Mouse (Mus musculus): Measurements from ENCODE around the gene Itpr2. TPM values are rescaled to one million over a fixed set of nuclear protein-coding genes. Genes with fewer than 3 reads are reported as not detected.

Itpr2 gene
- polyA plus RNA-seq, 1 experiment from 2014 or later = 33.6 TPM

DNA sequence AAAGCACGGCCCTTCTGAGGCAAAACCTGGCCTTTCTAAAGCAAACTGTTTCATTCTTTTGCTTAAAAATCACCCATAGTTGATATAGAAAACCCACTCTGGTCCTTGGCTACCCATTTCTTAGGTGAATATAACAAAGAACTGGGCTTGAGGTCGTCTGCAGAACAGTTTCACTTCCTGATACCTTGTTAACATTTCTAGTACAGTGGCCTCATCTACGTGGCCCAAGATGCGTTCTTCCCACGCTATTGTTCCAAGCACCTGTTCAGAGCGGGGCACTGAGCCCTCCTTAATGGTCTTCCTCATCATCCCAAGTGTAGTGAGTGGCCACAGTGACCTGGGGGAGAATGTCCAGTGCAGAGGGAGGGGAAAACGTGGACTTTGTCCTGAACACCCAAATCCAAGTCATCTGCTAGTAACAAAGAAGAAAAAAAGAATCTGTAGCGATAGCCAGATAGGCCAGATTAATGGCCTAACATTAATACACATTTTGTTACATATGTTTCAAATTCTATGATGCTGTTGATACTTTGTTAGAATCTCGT lies 11.5 kb downstream of the Itpr2 start:
- Histone ChIP-seq H3K27ac (ENCODE audit: low read depth, low read length) (no peak overlapping the region), H3K4me1 (ENCODE audit: control insufficient read depth, insufficient read depth, low read length) (peaks cover 10% of the 10 kb centered on the region), H3K36me3 (ENCODE audit: control insufficient read depth, insufficient read depth, low read length) (no peaks in the 10 kb centered on the region), H3K4me3 (ENCODE audit: low read depth, low read length) (no peak overlapping the region), H3K4me2 (no peak overlapping the region), H3K27me3 (ENCODE audit: control insufficient read depth, insufficient read depth, low read length) (no peaks in the 10 kb centered on the region), H3K9me3 (replicated peaks; ENCODE audit: control insufficient read depth, low read length) (no peaks in the 10 kb centered on the region), H3K9ac (ENCODE audit: low read depth, low read length) (no peak overlapping the region)
- WGBS (ENCODE audit: insufficient replicate concordance) = 75% methylated on average over 9 of the region's 9 CpGs
- ATAC-seq (replicated peaks; ENCODE audit: insufficient number of reproducible peaks, low FRiP score, low TSS enrichment) = no peak

GRCm38 (mm10) chr6:146489841-146490240 lies 12.2 kb downstream of the Itpr2 start:
- no peaks in the 10 kb centered on the region for H3K27me3 ChIP-seq (ENCODE audit: control insufficient read depth, insufficient read depth, low read length)
- no peak overlapping the region for H3K4me3 ChIP-seq (ENCODE audit: low read depth, low read length)
- 83% methylated on average over 6 of the region's 6 CpGs for WGBS (ENCODE audit: insufficient replicate concordance)
- no peaks in the 10 kb centered on the region for H3K9me3 ChIP-seq (replicated peaks; ENCODE audit: control insufficient read depth, low read length)
- H3K4me2 ChIP-seq = no peak overlapping the region
- H3K36me3 ChIP-seq (ENCODE audit: control insufficient read depth, insufficient read depth, low read length) = no peaks in the 10 kb centered on the region
- no peak overlapping the region for H3K9ac ChIP-seq (ENCODE audit: low read depth, low read length)
- no peak for ATAC-seq (replicated peaks; ENCODE audit: insufficient number of reproducible peaks, low FRiP score, low TSS enrichment)
- peaks cover 10% of the 10 kb centered on the region for H3K4me1 ChIP-seq (ENCODE audit: control insufficient read depth, insufficient read depth, low read length)
- H3K27ac ChIP-seq (ENCODE audit: low read depth, low read length) = no peak overlapping the region

- Histone ChIP-seq H3K4me2 (no peak overlapping the region), H3K36me3 (ENCODE audit: control insufficient read depth, insufficient read depth, low read length) (no peaks in the 10 kb centered on the region), H3K4me1 (ENCODE audit: control insufficient read depth, insufficient read depth, low read length) (peaks cover 10% of the 10 kb centered on the region), H3K27me3 (ENCODE audit: control insufficient read depth, insufficient read depth, low read length) (no peaks in the 10 kb centered on the region), H3K4me3 (ENCODE audit: low read depth, low read length) (no peak overlapping the region), H3K9me3 (replicated peaks; ENCODE audit: control insufficient read depth, low read length) (no peaks in the 10 kb centered on the region), H3K9ac (ENCODE audit: low read depth, low read length) (no peak overlapping the region), H3K27ac (ENCODE audit: low read depth, low read length) (no peak overlapping the region)
- ATAC-seq (replicated peaks; ENCODE audit: insufficient number of reproducible peaks, low FRiP score, low TSS enrichment) = no peak
- 75% methylated on average over 3 of the region's 3 CpGs for WGBS (ENCODE audit: insufficient replicate concordance)
Measured at GRCm38 (mm10) chr6:146488749-146489148, 13.3 kb downstream of the Itpr2 start.

GRCm38 (mm10) chr6:146487079-146487478 lies 14.9 kb downstream of the Itpr2 start:
- H3K4me2 ChIP-seq = 0 out of 2 replicates have a peak overlapping the region, but pooled peaks have one; percentile 4
- no peak overlapping the region for H3K4me3 ChIP-seq (ENCODE audit: low read depth, low read length)

GRCm38 (mm10) chr6:146486073-146486472 lies 15.9 kb downstream of the Itpr2 start:
- ATAC-seq (replicated peaks; ENCODE audit: insufficient number of reproducible peaks, low FRiP score, low TSS enrichment) = no peak
- Histone ChIP-seq H3K4me2 (no peak overlapping the region), H3K9ac (ENCODE audit: low read depth, low read length) (no peak overlapping the region), H3K27ac (ENCODE audit: low read depth, low read length) (no peak overlapping the region), H3K9me3 (replicated peaks; ENCODE audit: control insufficient read depth, low read length) (no peaks in the 10 kb centered on the region), H3K36me3 (ENCODE audit: control insufficient read depth, insufficient read depth, low read length) (no peaks in the 10 kb centered on the region), H3K27me3 (ENCODE audit: control insufficient read depth, insufficient read depth, low read length) (no peaks in the 10 kb centered on the region), H3K4me1 (ENCODE audit: control insufficient read depth, insufficient read depth, low read length) (peaks cover 17% of the 10 kb centered on the region), H3K4me3 (ENCODE audit: low read depth, low read length) (no peak overlapping the region)
- WGBS (ENCODE audit: insufficient replicate concordance) = 33% methylated on average over 4 of the region's 4 CpGs

More at GRCm38 (mm10) chr6:146487079-146487478, 14.9 kb downstream of the Itpr2 start:
- 42% methylated on average over 9 of the region's 9 CpGs for WGBS (ENCODE audit: insufficient replicate concordance)
- Histone ChIP-seq H3K9me3 (replicated peaks; ENCODE audit: control insufficient read depth, low read length) (no peaks in the 10 kb centered on the region), H3K4me1 (ENCODE audit: control insufficient read depth, insufficient read depth, low read length) (peaks cover 14% of the 10 kb centered on the region), H3K27ac (ENCODE audit: low read depth, low read length) (no peak overlapping the region), H3K27me3 (ENCODE audit: control insufficient read depth, insufficient read depth, low read length) (no peaks in the 10 kb centered on the region), H3K36me3 (ENCODE audit: control insufficient read depth, insufficient read depth, low read length) (no peaks in the 10 kb centered on the region), H3K9ac (ENCODE audit: low read depth, low read length) (no peak overlapping the region)
- no peak for ATAC-seq (replicated peaks; ENCODE audit: insufficient number of reproducible peaks, low FRiP score, low TSS enrichment)

- H3K4me2 ChIP-seq = no peak overlapping the region
- H3K4me3 ChIP-seq (ENCODE audit: low read depth, low read length) = no peak overlapping the region
- H3K27me3 ChIP-seq (ENCODE audit: control insufficient read depth, insufficient read depth, low read length) = no peaks in the 10 kb centered on the region
- no peak for ATAC-seq (replicated peaks; ENCODE audit: insufficient number of reproducible peaks, low FRiP score, low TSS enrichment)
- 57% methylated on average over 6 of the region's 6 CpGs for WGBS (ENCODE audit: insufficient replicate concordance)
- H3K9me3 ChIP-seq (replicated peaks; ENCODE audit: control insufficient read depth, low read length) = no peaks in the 10 kb centered on the region
- no peaks in the 10 kb centered on the region for H3K36me3 ChIP-seq (ENCODE audit: control insufficient read depth, insufficient read depth, low read length)
- H3K9ac ChIP-seq (ENCODE audit: low read depth, low read length) = no peak overlapping the region
- no peak overlapping the region for H3K27ac ChIP-seq (ENCODE audit: low read depth, low read length)
- H3K4me1 ChIP-seq (ENCODE audit: control insufficient read depth, insufficient read depth, low read length) = peaks cover 12% of the 10 kb centered on the region
Measured at GRCm38 (mm10) chr6:146481441-146481840, 20.6 kb downstream of the Itpr2 start.

DNA sequence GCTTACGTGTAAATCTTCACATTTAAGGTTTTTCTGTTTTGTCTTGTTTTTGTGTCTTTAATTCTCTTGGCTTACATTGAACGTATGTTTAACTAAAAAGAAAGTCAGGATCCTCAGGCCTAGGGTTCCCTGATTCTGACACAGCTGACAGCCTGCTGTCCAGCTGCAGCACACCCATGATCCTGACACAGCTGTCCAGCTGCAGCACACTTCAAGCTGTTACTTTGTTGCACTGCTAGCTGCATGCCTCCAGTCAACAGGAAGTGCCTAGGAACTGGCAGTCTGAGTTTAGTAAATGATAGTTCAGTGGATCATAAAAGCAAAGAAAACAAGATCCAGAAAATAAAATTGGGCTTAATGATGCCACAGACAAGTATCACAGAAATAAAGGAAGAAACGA lies 21.1 kb downstream of the Itpr2 start:
- H3K36me3 ChIP-seq (ENCODE audit: control insufficient read depth, insufficient read depth, low read length) = no peaks in the 10 kb centered on the region
- H3K9me3 ChIP-seq (replicated peaks; ENCODE audit: control insufficient read depth, low read length) = no peaks in the 10 kb centered on the region
- H3K4me3 ChIP-seq (ENCODE audit: low read depth, low read length) = no peak overlapping the region
- no peak for ATAC-seq (replicated peaks; ENCODE audit: insufficient number of reproducible peaks, low FRiP score, low TSS enrichment)
- H3K4me2 ChIP-seq = no peak overlapping the region
- H3K4me1 ChIP-seq (ENCODE audit: control insufficient read depth, insufficient read depth, low read length) = peaks cover 12% of the 10 kb centered on the region
- no peaks in the 10 kb centered on the region for H3K27me3 ChIP-seq (ENCODE audit: control insufficient read depth, insufficient read depth, low read length)
- H3K9ac ChIP-seq (ENCODE audit: low read depth, low read length) = no peak overlapping the region
- no peak overlapping the region for H3K27ac ChIP-seq (ENCODE audit: low read depth, low read length)
- 78% methylated on average over 3 of the region's 3 CpGs for WGBS (ENCODE audit: insufficient replicate concordance)

GRCm38 (mm10) chr6:146478888-146479683 lies 22.9 kb downstream of the Itpr2 start:
- Histone ChIP-seq H3K9me3 (replicated peaks; ENCODE audit: control insufficient read depth, low read length) (no peaks in the 10 kb centered on the region), H3K36me3 (ENCODE audit: control insufficient read depth, insufficient read depth, low read length) (no peaks in the 10 kb centered on the region), H3K4me2 (no peak overlapping the region), H3K4me3 (ENCODE audit: low read depth, low read length) (no peak overlapping the region), H3K27me3 (ENCODE audit: control insufficient read depth, insufficient read depth, low read length) (no peaks in the 10 kb centered on the region), H3K4me1 (ENCODE audit: control insufficient read depth, insufficient read depth, low read length) (peaks cover 12% of the 10 kb centered on the region), H3K9ac (ENCODE audit: low read depth, low read length) (no peak overlapping the region), H3K27ac (ENCODE audit: low read depth, low read length) (no peak overlapping the region)
- WGBS (ENCODE audit: insufficient replicate concordance) = 72% methylated on average over 5 of the region's 5 CpGs
- no peak for ATAC-seq (replicated peaks; ENCODE audit: insufficient number of reproducible peaks, low FRiP score, low TSS enrichment)

GRCm38 (mm10) chr6:146476865-146477264 lies 25.2 kb downstream of the Itpr2 start:
- Histone ChIP-seq H3K9ac (ENCODE audit: low read depth, low read length) (no peak overlapping the region), H3K4me1 (ENCODE audit: control insufficient read depth, insufficient read depth, low read length) (peaks cover 6% of the 10 kb centered on the region), H3K27me3 (ENCODE audit: control insufficient read depth, insufficient read depth, low read length) (no peaks in the 10 kb centered on the region), H3K9me3 (replicated peaks; ENCODE audit: control insufficient read depth, low read length) (no peaks in the 10 kb centered on the region), H3K4me2 (no peak overlapping the region), H3K36me3 (ENCODE audit: control insufficient read depth, insufficient read depth, low read length) (no peaks in the 10 kb centered on the region), H3K27ac (ENCODE audit: low read depth, low read length) (no peak overlapping the region), H3K4me3 (ENCODE audit: low read depth, low read length) (no peak overlapping the region)
- WGBS (ENCODE audit: insufficient replicate concordance) = 68% methylated on average over 1 of the region's 1 CpGs
- ATAC-seq (replicated peaks; ENCODE audit: insufficient number of reproducible peaks, low FRiP score, low TSS enrichment) = no peak

Measured in heart, embryonic 11.5 days (tissue).